Mouse (Mus musculus) layer of hippocampus, adult 18-20 months (tissue): ENCODE data around the gene Prkag2. TPM values are rescaled to one million over a fixed set of nuclear protein-coding genes. Genes with fewer than 3 reads are reported as not detected.

Experiments
- DNase-seq, 2 experiments: peaks; one replicate each; pipeline ENCODE4 v3.0.0; 2022; ENCODE audit warnings: low spot score in 2 of 2
- total RNA-seq, 2 experiments: library from RNA; stranded (reverse); gene quantifications; 2 replicates each; pipeline ENCODE4 v1.2.3; 2021

Prkag2 gene
- total RNA-seq, 2 experiments from 2014 or later = 167 to 174 TPM

DNA sequence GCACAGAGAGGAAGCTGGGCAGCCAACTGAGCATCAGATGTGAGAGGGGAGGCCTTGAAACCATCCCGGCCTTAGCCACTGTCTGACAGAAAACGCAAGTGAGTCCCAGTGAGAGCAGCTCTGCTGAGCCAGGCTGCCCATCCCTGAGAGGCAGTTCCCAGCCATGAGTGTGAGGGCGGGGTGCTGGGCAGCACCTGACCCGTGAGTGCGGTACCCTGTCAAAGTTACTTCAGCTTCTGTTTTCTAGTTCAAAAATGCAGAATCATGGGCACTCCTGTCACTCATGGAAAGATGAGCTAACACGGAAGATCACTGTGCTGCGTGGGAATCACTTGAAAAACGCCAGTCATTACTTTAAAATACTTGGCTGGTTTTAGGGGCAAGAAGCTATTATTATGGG lies 49.6 kb downstream of the Prkag2 start:
- no peak for DNase-seq

DNA sequence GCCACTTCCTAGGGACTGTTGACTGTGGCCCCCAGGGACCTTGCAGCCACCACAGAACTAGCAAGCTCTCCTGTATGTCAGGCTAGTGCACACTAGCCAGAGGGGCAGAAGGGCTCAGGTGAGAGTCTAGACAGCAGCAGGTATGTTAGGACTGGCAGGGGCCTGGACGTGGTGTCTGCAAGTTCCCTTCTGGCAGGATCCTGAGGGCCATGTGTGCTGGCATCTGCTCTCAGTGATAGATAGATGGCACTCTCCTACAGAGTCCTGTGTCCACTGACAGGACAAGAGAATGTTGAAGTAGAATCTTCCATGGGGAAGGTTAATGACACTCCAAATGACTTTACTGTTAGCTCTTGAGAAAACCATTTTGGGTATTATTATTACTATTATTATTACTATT lies 52.8 kb downstream of the Prkag2 start:
- no peak for DNase-seq

- DNase-seq = no peak
Measured at GRCm38 (mm10) chr5:25046762-25047161, 53.7 kb downstream of the Prkag2 start.

DNA sequence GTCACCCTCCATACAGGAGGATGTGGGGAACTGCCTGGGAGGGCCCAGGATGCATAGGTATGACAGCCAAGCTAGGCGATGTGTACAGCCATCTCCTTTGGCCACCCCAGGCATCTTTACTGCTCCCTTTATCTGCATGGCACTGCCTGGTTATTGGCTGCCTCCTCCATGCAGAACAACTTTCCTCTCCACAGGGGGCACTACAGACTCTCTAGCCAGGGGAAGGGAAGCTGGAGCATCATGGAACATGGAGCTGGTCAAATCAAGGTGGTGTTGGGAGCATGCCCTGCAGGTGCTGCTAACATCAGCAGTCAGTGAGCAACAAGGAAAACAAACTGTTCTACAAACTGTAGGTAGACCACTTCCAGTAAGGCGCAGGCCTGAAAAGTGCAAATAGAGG lies 56.4 kb downstream of the Prkag2 start:
- no peak for DNase-seq

- DNase-seq = no peak
Measured at GRCm38 (mm10) chr5:25041947-25042346, 58.5 kb downstream of the Prkag2 start.

DNA sequence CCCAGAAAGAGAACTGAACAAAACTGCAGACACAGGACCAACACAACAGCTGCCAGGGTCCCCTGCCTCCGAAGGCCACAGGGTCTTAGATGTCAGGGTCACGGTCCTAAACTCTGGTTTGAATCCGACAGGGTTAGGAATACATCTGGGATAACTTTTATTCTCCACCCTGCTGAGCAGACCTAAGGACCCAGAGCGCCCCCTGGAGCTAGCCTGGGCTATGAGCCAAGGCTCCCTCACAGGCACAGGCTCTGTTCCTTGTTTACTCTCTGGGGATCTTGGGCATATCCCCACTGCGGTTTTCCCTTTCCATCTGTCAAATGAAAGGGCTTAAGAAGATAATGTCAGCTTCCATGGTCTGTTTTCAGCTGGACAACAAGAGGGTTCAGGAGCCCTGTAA lies 59.1 kb downstream of the Prkag2 start:
- DNase-seq = peak in 1 of 2 experiments; percentile 61

DNA sequence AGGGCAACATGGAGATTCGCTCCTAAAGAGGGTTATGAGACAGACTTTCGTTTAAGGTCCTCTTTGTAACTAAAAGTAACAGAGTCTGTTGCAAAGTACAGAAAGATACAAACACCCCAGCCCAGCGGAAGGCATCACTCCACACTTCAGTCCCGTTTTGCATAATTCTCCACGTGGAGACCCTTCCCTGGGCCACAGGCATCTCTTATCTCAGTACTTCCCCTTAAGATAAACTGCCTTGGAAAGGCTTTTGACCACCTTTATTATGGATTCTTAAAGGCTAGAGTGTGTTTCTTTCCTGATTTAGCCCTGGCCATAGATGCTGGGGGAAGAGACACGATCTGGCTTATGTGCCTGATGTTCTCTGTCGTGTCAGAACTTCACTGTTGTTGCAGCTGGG lies 59.5 kb downstream of the Prkag2 start:
- no peak for DNase-seq

DNA sequence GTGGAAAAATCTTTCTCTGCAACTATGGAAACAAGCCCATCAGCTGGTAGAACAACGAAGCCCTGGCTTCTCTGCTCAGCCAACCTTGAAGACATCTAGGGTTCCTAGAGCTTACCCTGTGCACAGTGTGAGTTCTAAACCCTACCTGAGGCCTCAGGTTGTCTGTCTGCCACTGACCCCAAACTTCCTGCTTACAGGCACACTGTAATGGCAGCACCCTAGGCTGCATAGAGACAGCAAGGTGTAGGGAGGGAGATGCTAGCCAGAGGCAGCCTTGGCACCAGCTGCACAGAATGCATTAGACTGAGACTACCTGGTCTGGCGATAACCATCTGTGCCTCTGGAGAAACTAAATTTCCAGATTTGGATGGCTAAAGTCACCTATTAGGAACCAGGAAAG lies 61.6 kb downstream of the Prkag2 start:
- DNase-seq = no peak

DNA sequence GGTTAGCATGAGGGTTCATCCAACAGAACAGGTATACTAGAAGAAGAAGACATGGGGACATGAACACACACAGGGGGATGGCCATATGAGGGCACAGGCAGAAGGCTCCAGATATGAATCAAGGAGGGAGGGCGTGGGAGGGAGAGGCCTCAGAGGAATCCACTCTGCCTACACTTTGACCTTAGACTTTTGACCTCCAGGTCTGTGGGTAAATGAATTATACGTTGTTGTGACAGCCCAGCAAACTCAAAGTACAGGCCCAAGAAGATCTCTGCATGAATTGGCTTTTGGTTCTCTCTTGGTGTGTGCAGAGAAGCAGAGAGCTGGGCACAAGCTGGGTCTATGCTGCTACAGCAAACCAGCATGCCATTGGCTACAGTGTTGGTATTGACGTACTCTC lies 65.1 kb downstream of the Prkag2 start:
- DNase-seq = no peak

DNA sequence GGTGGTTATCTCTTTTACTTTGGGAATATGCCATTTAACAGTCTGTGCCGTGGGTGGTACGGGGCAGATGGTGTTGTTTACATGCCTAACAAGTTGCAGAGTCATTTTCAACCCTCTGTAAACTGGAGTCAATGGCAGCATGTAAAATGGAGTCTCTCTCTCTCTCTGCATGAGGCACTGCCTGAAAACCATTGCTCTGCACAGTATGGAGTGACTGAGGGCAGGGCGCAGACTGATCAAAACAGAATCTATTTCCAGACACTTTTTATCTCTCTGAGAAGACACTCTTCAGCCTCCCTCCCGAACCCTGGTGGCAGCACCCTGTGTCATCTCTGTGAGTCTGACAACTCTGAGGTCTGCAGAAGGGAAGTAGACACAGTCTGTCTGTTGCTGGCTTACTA lies 69.0 kb downstream of the Prkag2 start:
- DNase-seq = peak; percentile 86 to 95

GRCm38 (mm10) chr5:25031037-25031436 lies 69.4 kb downstream of the Prkag2 start:
- DNase-seq = no peak

- DNase-seq = no peak
Measured at GRCm38 (mm10) chr5:25030276-25030681, 70.2 kb downstream of the Prkag2 start.

DNA sequence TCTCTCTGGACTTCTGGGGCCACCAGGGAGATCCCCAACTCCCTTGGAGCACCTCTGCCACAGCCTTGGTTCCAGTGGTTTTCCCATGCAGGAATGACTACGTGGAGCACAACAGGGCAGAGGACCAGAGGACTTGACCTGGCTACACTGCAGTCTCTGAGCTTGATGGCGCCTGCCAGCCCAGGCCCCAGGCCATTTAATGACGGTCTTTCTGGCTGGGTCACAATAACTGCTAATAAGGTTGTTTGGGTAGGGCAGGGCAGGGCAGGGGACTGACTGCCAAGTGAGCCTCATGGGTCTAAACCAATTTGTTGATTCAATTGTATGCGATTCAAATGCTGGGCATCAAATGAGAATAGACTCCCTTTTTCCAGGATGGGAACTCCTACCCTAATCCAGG lies 72.8 kb downstream of the Prkag2 start:
- no peak for DNase-seq

DNA sequence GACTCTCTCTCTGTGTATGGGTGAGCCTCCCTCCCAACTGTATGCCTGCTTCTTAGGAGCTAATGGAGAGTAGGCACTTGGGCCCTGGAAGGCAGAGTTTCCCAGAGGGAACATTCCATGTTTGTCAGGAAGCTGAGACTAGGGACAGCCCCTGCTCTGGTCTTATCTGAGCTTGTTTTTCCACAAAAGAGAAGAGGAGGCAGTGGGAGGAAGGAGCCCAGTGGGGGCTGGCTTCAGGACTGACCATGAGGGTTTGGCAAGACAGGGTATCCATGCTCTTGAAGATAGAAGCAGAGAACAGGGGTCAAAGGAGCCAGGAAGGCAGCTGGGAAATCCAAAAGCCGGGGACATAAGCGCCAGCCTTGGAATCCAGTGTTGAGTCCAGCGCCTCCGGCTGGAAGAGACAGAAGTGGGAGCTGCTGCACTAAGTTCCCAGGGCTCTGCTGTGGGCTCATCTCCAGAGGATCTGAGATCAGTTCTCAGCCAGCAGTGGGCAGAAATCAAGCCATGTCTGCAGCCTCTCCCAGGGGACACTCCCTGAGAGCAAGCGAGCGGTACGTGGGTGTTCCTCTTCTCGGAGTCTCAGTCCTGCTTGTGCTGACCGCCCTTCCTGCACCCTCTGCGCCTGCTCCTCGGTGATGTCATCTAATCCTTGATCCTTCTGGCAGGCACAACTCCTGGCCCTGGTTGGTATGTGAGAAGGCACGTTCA lies 75.0 kb downstream of the Prkag2 start:
- no peak for DNase-seq

DNA sequence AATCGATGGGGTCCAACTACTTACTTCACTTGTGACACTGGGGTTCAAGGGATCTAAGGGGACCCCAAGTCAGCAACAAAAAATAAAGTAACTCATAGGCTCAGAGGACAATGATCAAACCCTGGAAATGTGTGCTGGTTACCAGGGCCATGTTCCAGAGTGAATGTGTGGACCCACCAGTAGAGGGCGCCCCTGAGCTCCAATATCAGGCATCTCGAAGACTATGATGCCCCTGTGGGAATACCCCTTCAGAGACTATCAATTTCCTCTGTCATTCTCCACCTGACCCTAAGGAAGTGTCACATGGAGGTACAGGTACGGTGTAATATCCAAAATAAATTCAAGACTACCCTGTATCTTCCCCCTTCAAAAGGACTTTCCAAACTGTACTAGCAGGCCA lies 77.5 kb downstream of the Prkag2 start:
- DNase-seq = peak in 1 of 2 experiments; percentile 71

GRCm38 (mm10) chr5:25019221-25019620 lies 81.2 kb downstream of the Prkag2 start:
- DNase-seq = no peak

DNA sequence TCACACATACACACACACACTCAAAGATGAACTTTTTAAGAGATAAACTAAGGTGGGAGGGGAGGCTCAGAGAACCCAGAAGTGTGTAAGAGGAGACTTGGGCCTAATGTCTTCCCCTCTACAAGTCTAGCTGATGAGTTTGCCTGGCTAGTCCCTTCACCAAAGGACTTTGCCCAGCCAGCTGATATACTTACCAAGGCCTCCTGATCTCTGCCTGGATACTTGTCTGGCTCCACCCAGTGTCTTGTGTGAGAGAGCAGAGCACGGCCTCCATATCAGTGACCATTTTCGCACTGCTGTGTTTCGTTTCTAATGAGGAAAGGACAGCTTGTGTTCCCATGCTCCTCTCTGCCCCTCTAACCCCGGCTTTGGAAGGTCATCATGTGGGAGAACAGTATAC lies 88.3 kb downstream of the Prkag2 start:
- DNase-seq = no peak

- DNase-seq = peak; percentile 70 to 89
Measured at GRCm38 (mm10) chr5:25011019-25011485, 89.4 kb downstream of the Prkag2 start.

DNA sequence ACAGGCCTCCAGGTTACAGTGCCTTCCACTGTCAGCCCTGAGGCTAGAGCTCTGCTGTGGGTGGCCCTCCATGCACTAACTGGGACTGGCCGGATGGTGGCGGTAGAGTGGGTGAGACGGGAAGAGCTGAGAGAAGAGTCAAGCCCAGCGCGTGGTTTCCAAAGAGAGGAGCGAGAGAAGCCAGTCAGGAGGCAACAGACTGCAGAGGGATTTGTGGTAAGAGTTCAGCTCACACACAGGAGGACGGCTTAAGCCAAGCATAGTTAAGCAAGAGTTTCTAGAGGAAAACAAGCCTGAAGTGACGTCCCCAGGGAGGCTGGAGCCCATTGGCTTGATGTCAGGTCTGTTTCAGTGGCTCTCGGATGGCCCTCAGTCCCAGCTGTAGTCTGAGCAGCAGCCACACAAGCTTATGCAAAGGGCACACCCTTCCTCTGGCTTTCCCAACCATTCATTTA lies 90.0 kb downstream of the Prkag2 start:
- peak; percentile 82 to 84 for DNase-seq

DNA sequence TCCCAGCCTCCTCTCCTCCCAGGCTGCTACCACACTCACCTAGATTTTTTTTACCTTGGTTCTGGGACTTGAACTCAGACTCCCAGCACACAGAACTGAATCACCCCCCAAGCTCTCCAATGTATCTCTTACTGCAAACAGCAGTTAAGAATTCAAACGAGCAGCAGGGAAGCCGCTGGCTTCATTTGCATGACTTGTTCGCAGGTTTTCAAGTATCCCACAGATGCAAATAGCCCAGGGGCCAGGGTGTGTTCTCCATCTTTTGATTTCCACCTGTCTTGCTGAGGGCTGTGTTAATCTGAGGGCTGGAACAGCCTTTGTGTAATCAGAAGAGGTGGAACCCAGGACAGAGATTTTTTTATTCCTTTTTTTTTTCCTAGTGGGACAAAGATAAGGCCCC lies 90.7 kb downstream of the Prkag2 start:
- no peak for DNase-seq

DNA sequence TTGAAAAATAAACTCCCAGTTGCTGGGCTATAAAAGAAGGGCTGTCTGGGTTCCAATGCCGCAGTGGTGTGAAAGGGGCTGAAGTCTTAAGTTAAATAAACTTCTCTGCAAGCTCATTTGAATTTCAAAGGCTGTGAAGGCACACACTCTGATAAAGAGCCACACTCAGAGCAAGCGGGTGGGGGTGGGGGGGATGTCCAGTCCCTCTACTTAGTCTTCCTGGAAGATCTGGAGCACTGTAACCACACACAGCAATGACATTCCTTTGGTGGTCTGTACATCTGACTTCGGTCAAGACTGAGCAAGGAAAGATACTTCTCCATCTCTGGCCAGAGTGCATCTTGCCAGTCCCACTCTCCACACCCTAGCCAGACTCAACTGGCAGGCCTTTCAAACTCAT lies 91.5 kb downstream of the Prkag2 start:
- DNase-seq = no peak

DNA sequence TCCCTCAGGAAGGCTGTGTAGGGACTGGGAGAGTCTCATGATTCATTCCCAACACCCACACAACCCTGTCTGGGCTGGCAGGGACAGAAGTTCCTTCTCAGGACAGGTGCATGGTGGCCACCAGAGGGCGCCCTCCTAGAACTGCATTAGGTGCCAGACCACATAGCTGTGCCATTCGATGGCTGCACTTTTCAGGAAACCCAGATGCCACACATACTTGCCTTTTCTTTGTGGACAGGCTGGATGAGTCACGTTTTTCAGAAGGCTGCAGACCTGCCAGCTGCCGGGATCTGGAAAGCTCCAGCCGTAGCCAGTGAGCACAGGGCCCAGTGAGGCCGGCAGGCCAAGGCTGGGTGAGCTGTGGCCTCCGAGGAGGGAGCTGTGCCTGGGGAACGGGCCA lies 93.6 kb downstream of the Prkag2 start:
- peak; percentile 74 to 87 for DNase-seq

GRCm38 (mm10) chr5:25005532-25006129 lies 94.8 kb downstream of the Prkag2 start:
- DNase-seq = no peak
